Mouse (Mus musculus) central nervous system, embryonic 11.5 days (tissue): Measurements from ENCODE around the gene Sugct. TPM values are rescaled to one million over a fixed set of nuclear protein-coding genes. Genes with fewer than 3 reads are reported as not detected.

Source experiments
- polyA plus RNA-seq: library from polyadenylated mRNA; depleted of rRNA; stranded (reverse); fragments of >200 nt; gene quantifications from 2 replicates; pipeline ENCODE4 v1.2.3, GENCODE M21; 2012; rRNA removed

The Sugct gene
- 0.46 and 1.2 TPM in 2 replicates for polyA plus RNA-seq

GRCm38 (mm10) chr13:17694911-17695699, at the start of gene Sugct, which contains the start of gene Mplkip:
TSS of gene Sugct (minus strand) at chr13:17695553.
TSS of gene Mplkip (plus strand) at chr13:17695192.

Other genes starting within 250 kb of the Sugct start
- gene Mplkip, start 361 bp downstream of the Sugct start, polyA plus RNA-seq = 12.0 and 23.5 TPM in 2 replicates
- gene Cdk13, start 109.5 kb upstream of the Sugct start, polyA plus RNA-seq = 30.7 and 40.6 TPM in 2 replicates
- 75.6 and 79.4 TPM in 2 replicates for gene Rala, start 248.7 kb upstream of the Sugct start, polyA plus RNA-seq